Mouse (Mus musculus) CH12F3 (cell line): ENCODE measurements around the gene Proca1.

Source experiments
- in situ Hi-C: fragments of 300-500 bp; cut with MboI; formaldehyde crosslinking; loops from 2 replicates; pipeline ENCODE4 v1.14.3; 2020; ENCODE audit warnings: low sequenced_read_pairs

Proca1 gene

GRCm38 (mm10) chr11:78213086-78213817, 20.1 kb downstream of the Proca1 start:
- in situ Hi-C loops = no loop called here

GRCm38 (mm10) chr11:78215709-78216317, 22.6 kb downstream of the Proca1 start:
- in situ Hi-C loops = no loop called here

- in situ Hi-C loops = no loop called here
Observed at GRCm38 (mm10) chr11:78223586-78223985, 30.4 kb downstream of the Proca1 start.

GRCm38 (mm10) chr11:78231518-78231917, 38.3 kb downstream of the Proca1 start:
- in situ Hi-C loops = no loop called here

GRCm38 (mm10) chr11:78240193-78240857, 47.1 kb downstream of the Proca1 start:
- in situ Hi-C loops = no loop called here

GRCm38 (mm10) chr11:78245261-78245626, 52.1 kb downstream of the Proca1 start:
- in situ Hi-C loops = no loop called here

GRCm38 (mm10) chr11:78245627-78246317, 52.6 kb downstream of the Proca1 start, which contains the start of the genes Sdf2 and Supt6:
Gene Sdf2 (plus strand): TSS chr11:78245746.
Gene Supt6 (minus strand): TSS chr11:78245987.
- in situ Hi-C loops = no loop called here

- in situ Hi-C loops = no loop called here
Observed at GRCm38 (mm10) chr11:78246318-78247011, 53.3 kb downstream of the Proca1 start.

GRCm38 (mm10) chr11:78247012-78247348, 53.8 kb downstream of the Proca1 start:
- in situ Hi-C loops = no loop called here

GRCm38 (mm10) chr11:78247727-78248140, 54.5 kb downstream of the Proca1 start:
- in situ Hi-C loops = no loop called here
